8 mouse cellular contexts compared by ENCODE assay signal in genomic region chr3:36495436-36495835, GRCm38 (mm10). TPM values are rescaled to one million over a fixed set of nuclear protein-coding genes. Genes with fewer than 3 reads are reported as not detected.
DNase-seq lines count a peak whose midpoint lies in the region; ATAC-seq and TF ChIP-seq lines count a peak whose summit lies in the region.

No protein-coding gene starts in this region.

- TF ChIP-seq POLR2A in bone marrow macrophage, adult 2 months (IDR thresholded peaks at IDR 0.05; ENCODE audit: borderline replicate concordance, low read depth, low read length) = no peak

- WGBS in heart, embryonic 14.5 days = 9% methylated on average over 6 of the region's 6 CpGs
- 5% methylated on average over 6 of the region's 6 CpGs for WGBS in liver, embryonic 13.5 days (ENCODE audit: insufficient replicate concordance)
- WGBS in stomach, embryonic 15.5 days = 10% methylated on average over 6 of the region's 6 CpGs

- no peaks in the 10 kb centered on the region for H3K36me3 ChIP-seq in heart, embryonic 14.5 days (ENCODE audit: control insufficient read depth, insufficient read depth, low read length)
- no peaks in the 10 kb centered on the region for H3K36me3 ChIP-seq in liver, embryonic 13.5 days
- H3K36me3 ChIP-seq in stomach, embryonic 15.5 days = no peaks in the 10 kb centered on the region

- peak; percentile 28; the same call in 1 of the 2 replicates for ATAC-seq in heart, embryonic 14.5 days (ENCODE audit: insufficient number of reproducible peaks, insufficient read depth, low FRiP score, low read depth)
- peak; percentile 59 for ATAC-seq in liver, embryonic 13.5 days (ENCODE audit: low read depth)
- ATAC-seq in stomach, embryonic 15.5 days (ENCODE audit: insufficient read depth, low FRiP score, low read depth) = peak; percentile 80

- H3K9ac ChIP-seq in heart, embryonic 14.5 days (ENCODE audit: low read length) = no peak overlapping the region
- no peak overlapping the region for H3K9ac ChIP-seq in liver, embryonic 13.5 days
- no peak overlapping the region for H3K9ac ChIP-seq in stomach, embryonic 15.5 days

- peaks cover 17% of the 10 kb centered on the region for H3K4me1 ChIP-seq in bone marrow macrophage, adult 2 months (ENCODE audit: control insufficient read depth, insufficient read depth, low read length)
- H3K4me1 ChIP-seq in heart, embryonic 14.5 days (ENCODE audit: control insufficient read depth in 2 of 2, insufficient read depth in 2 of 2, low read length in 2 of 2) = peaks cover 0 to 4% of the 10 kb centered on the region in 2 experiments; a peak in 2 of 4 replicates
- H3K4me1 ChIP-seq in liver, embryonic 13.5 days (replicated peaks) = peaks cover 13% of the 10 kb centered on the region
- no peaks in the 10 kb centered on the region for H3K4me1 ChIP-seq in stomach, embryonic 15.5 days

- no peak overlapping the region for H3K27ac ChIP-seq in bone marrow macrophage, adult 2 months (ENCODE audit: insufficient read depth, low read depth, low read length)
- no peak overlapping the region for H3K27ac ChIP-seq in heart, embryonic 14.5 days (replicated peaks in 1 of 2; ENCODE audit: control insufficient read depth in 1 of 2, insufficient read depth in 1 of 2, low read depth in 2 of 2, low read length in 2 of 2)
- H3K27ac ChIP-seq in liver, embryonic 13.5 days = no peak overlapping the region
- no peak overlapping the region for H3K27ac ChIP-seq in stomach, embryonic 15.5 days

- no peaks in the 10 kb centered on the region for H3K27me3 ChIP-seq in heart, embryonic 14.5 days (ENCODE audit: control insufficient read depth, insufficient read depth, low read length)
- H3K27me3 ChIP-seq in liver, embryonic 13.5 days = no peaks in the 10 kb centered on the region
- H3K27me3 ChIP-seq in stomach, embryonic 15.5 days (replicated peaks) = no peaks in the 10 kb centered on the region

- H3K4me2 ChIP-seq in heart, embryonic 14.5 days (ENCODE audit: low read length) = peak overlapping the region; percentile 30; the same call in 1 of the 2 replicates
- peak overlapping the region; percentile 33 for H3K4me2 ChIP-seq in liver, embryonic 13.5 days
- peak overlapping the region; percentile 22; the same call in 1 of the 2 replicates for H3K4me2 ChIP-seq in stomach, embryonic 15.5 days

- peak; percentile 64 for TF ChIP-seq CTCF in bone marrow macrophage, adult 2 months (IDR thresholded peaks at IDR 0.05; ENCODE audit: low read depth, low read length)

- DNase-seq in B cell, adult 2 months = peak; percentile 84
- DNase-seq in fibroblast of lung, adult 2 months (ENCODE audit: low read depth) = peak; percentile 73
- peak; percentile 95 for DNase-seq in kidney, postnatal 10 days
- DNase-seq in liver, embryonic 13.5 days = peak; percentile 32
- DNase-seq in neural tube, embryonic 10.5 days (ENCODE audit: extremely low spot score, low spot score) = peak; percentile 91

- no peaks in the 10 kb centered on the region for H3K9me3 ChIP-seq in heart, embryonic 14.5 days (ENCODE audit: control insufficient read depth, low read length)
- H3K9me3 ChIP-seq in liver, embryonic 13.5 days (replicated peaks) = no peaks in the 10 kb centered on the region
- no peaks in the 10 kb centered on the region for H3K9me3 ChIP-seq in stomach, embryonic 15.5 days

- no peak overlapping the region for H3K4me3 ChIP-seq in bone marrow macrophage, adult 2 months (ENCODE audit: insufficient read depth, low read length)
- no peak overlapping the region for H3K4me3 ChIP-seq in heart, embryonic 14.5 days (ENCODE audit: control insufficient read depth in 1 of 2, insufficient read depth in 1 of 2, low read depth in 1 of 2, low read length in 2 of 2)
- H3K4me3 ChIP-seq in liver, embryonic 13.5 days (replicated peaks) = no peak overlapping the region
- 0 out of 2 replicates have a peak overlapping the region, but pooled peaks have one; percentile 5 for H3K4me3 ChIP-seq in stomach, embryonic 15.5 days (replicated peaks)

RNA-seq across cellular contexts. Expression of gene 1810062G17Rik, which starts 19.7 kb away (rescaled TPM):
- not detected in 2 replicates for polyA plus RNA-seq in bone marrow macrophage, adult 2 months (2012; ENCODE audit: insufficient read depth, insufficient read length, missing spikeins)
- 1.4 TPM in 2 replicates for polyA plus RNA-seq in heart, embryonic 14.5 days (2014; fragmentation: Nextera tagmentation; extraction: Ambion mirVana)
- 0.85 and 0.90 TPM in 2 replicates for polyA plus RNA-seq in liver, embryonic 13.5 days (2015; fragmentation: Nextera tagmentation; extraction: Ambion mirVana)
- 2.2 TPM in 2 replicates for polyA plus RNA-seq in stomach, embryonic 15.5 days (2015; fragmentation: Nextera tagmentation; extraction: Ambion mirVana)

RNA-seq across cellular contexts. Expression of gene Anxa5, which starts 19.7 kb away (rescaled TPM):
- polyA plus RNA-seq in bone marrow macrophage, adult 2 months (2012; ENCODE audit: insufficient read depth, insufficient read length, missing spikeins) = 833 and 897 TPM in 2 replicates
- polyA plus RNA-seq in heart, embryonic 14.5 days (2014; fragmentation: Nextera tagmentation; extraction: Ambion mirVana) = 374 and 393 TPM in 2 replicates
- polyA plus RNA-seq in liver, embryonic 13.5 days (2015; fragmentation: Nextera tagmentation; extraction: Ambion mirVana) = 68.6 and 70.2 TPM in 2 replicates
- polyA plus RNA-seq in stomach, embryonic 15.5 days (2015; fragmentation: Nextera tagmentation; extraction: Ambion mirVana) = 291 and 311 TPM in 2 replicates

RNA-seq across cellular contexts. Expression of gene Gm11549, which starts 26.2 kb away (rescaled TPM):
- not detected in 2 replicates for polyA plus RNA-seq in bone marrow macrophage, adult 2 months (2012; ENCODE audit: insufficient read depth, insufficient read length, missing spikeins)
- polyA plus RNA-seq in heart, embryonic 14.5 days (2014; fragmentation: Nextera tagmentation; extraction: Ambion mirVana) = 0.58 and 0.88 TPM in 2 replicates
- not detected in 2 replicates for polyA plus RNA-seq in liver, embryonic 13.5 days (2015; fragmentation: Nextera tagmentation; extraction: Ambion mirVana)
- 0.18 and 0.19 TPM in 2 replicates for polyA plus RNA-seq in stomach, embryonic 15.5 days (2015; fragmentation: Nextera tagmentation; extraction: Ambion mirVana)

RNA-seq across cellular contexts. Expression of gene Exosc9, which starts 57.0 kb away (rescaled TPM):
- polyA plus RNA-seq in bone marrow macrophage, adult 2 months (2012; ENCODE audit: insufficient read depth, insufficient read length, missing spikeins) = 35.3 and 39.6 TPM in 2 replicates
- polyA plus RNA-seq in heart, embryonic 14.5 days (2014; fragmentation: Nextera tagmentation; extraction: Ambion mirVana) = 50.1 and 50.7 TPM in 2 replicates
- 56.8 and 57.3 TPM in 2 replicates for polyA plus RNA-seq in liver, embryonic 13.5 days (2015; fragmentation: Nextera tagmentation; extraction: Ambion mirVana)
- polyA plus RNA-seq in stomach, embryonic 15.5 days (2015; fragmentation: Nextera tagmentation; extraction: Ambion mirVana) = 51.7 and 64.3 TPM in 2 replicates

Comparison
In these comparisons a context has a peak if more than half of its experiments do, and no peak if none do; other contexts are left out.
1. DNase-seq: peak in every context shown above with its lines; median percentile 95 in kidney, postnatal 10 days; 91 in neural tube, embryonic 10.5 days; 84 in B cell, adult 2 months; 73 in fibroblast of lung, adult 2 months; 32 in liver, embryonic 13.5 days.
2. ATAC-seq: peak in every context shown above with its lines; median percentile 80 in stomach, embryonic 15.5 days; 59 in liver, embryonic 13.5 days; 28 in heart, embryonic 14.5 days.